Mouse (Mus musculus): Measurements from ENCODE around the gene Atg14. TPM values are rescaled to one million over a fixed set of nuclear protein-coding genes. Genes with fewer than 3 reads are reported as not detected.
A peak's percentile ranks its signal among the peaks of the same experiment; 100 is the strongest.
"Not testable (repeated sequence)": the region's sequence is repeated elsewhere in the genome, so short reads cannot be mapped to it uniquely, and the experiment has no call there.

The Atg14 gene
- polyA plus RNA-seq, 1 experiment: 16.0 TPM

DNA sequence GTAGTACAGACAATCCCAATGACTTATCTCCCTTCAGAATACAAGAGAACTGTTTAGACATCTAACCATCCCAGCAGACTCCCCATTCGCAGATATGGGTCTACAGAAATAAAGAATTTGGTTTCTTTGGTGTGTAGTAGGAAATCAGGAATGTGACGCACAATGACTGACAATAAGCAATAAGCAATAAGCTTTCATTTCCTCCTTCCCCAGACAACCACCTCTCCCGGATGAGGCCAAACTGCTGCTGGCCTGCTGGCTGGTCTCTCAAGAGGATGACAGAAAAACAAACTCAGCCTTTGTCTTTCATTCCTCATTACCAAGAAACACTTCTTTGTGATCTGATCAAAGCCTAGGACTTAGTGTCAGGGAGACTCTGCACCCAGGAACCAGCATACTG is 28.2 kb downstream of the Atg14 start:
- no peaks in the 10 kb centered on the region for H3K27me3 ChIP-seq (ENCODE audit: control insufficient read depth, insufficient read depth, low read length)
- no peak for DNase-seq
- no peak overlapping the region for H3K4me3 ChIP-seq (replicated peaks; ENCODE audit: insufficient read depth, low read depth, low read length)
- 94% methylated on average over 3 of the region's 3 CpGs for WGBS
- H3K27ac ChIP-seq (ENCODE audit: insufficient read depth, low read length): no peak overlapping the region
- TF ChIP-seq POLR2A (IDR thresholded peaks at IDR 0.05; ENCODE audit: borderline replicate concordance, insufficient read depth, low read length) (no peak), CTCF (IDR thresholded peaks at IDR 0.05; ENCODE audit: borderline replicate concordance, insufficient read depth, low read depth, low read length) (no peak)
- no peaks in the 10 kb centered on the region for H3K4me1 ChIP-seq (ENCODE audit: control insufficient read depth, insufficient read depth, low read length)

GRCm38 (mm10) chr14:47541325-47541948 is 29.0 kb downstream of the Atg14 start:
- no peak overlapping the region for H3K27ac ChIP-seq (ENCODE audit: insufficient read depth, low read length)
- DNase-seq: no peak
- H3K4me1 ChIP-seq (ENCODE audit: control insufficient read depth, insufficient read depth, low read length): no peaks in the 10 kb centered on the region
- 90% methylated on average over 10 of the region's 10 CpGs for WGBS
- no peak overlapping the region for H3K4me3 ChIP-seq (replicated peaks; ENCODE audit: insufficient read depth, low read depth, low read length)
- TF ChIP-seq POLR2A (IDR thresholded peaks at IDR 0.05; ENCODE audit: borderline replicate concordance, insufficient read depth, low read length): no peak
- no peak for TF ChIP-seq CTCF (IDR thresholded peaks at IDR 0.05; ENCODE audit: borderline replicate concordance, insufficient read depth, low read depth, low read length)
- no peaks in the 10 kb centered on the region for H3K27me3 ChIP-seq (ENCODE audit: control insufficient read depth, insufficient read depth, low read length)

DNA sequence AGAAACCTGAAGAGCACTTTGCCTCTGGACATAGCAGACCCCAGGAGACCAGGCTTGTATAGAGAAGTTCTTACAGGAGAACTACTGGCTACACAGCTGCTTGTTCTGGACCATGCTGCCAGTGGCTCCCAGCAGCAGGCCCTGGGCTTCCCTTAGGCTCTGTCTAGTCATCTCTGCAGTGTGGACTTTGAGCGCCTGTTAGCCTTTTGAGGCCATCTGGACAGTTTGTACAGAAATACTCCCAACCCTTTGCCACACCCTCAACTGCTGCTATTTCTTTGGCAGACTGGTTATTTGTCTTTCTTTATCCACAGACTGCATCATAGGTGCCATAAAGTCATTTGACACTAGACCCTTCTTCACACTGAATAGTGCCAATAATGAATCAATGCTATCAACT is 35.4 kb downstream of the Atg14 start:
- Histone ChIP-seq H3K27me3 (ENCODE audit: control insufficient read depth, insufficient read depth, low read length) (no peaks in the 10 kb centered on the region), H3K4me1 (ENCODE audit: control insufficient read depth, insufficient read depth, low read length) (no peaks in the 10 kb centered on the region), H3K27ac (ENCODE audit: insufficient read depth, low read length) (no peak overlapping the region), H3K4me3 (replicated peaks; ENCODE audit: insufficient read depth, low read depth, low read length) (no peak overlapping the region)
- 45% methylated on average over 1 of the region's 1 CpGs for WGBS
- DNase-seq: no peak
- TF ChIP-seq POLR2A (IDR thresholded peaks at IDR 0.05; ENCODE audit: borderline replicate concordance, insufficient read depth, low read length) (no peak), CTCF (IDR thresholded peaks at IDR 0.05; ENCODE audit: borderline replicate concordance, insufficient read depth, low read depth, low read length) (no peak)

- DNase-seq: no peak
- TF ChIP-seq POLR2A (IDR thresholded peaks at IDR 0.05; ENCODE audit: borderline replicate concordance, insufficient read depth, low read length) (no peak), CTCF (IDR thresholded peaks at IDR 0.05; ENCODE audit: borderline replicate concordance, insufficient read depth, low read depth, low read length) (no peak)
- H3K4me1 ChIP-seq (ENCODE audit: control insufficient read depth, insufficient read depth, low read length): no peaks in the 10 kb centered on the region
- no peak overlapping the region for H3K4me3 ChIP-seq (replicated peaks; ENCODE audit: insufficient read depth, low read depth, low read length)
- no peak overlapping the region for H3K27ac ChIP-seq (ENCODE audit: insufficient read depth, low read length)
- 70% methylated on average over 5 of the region's 5 CpGs for WGBS
- H3K27me3 ChIP-seq (ENCODE audit: control insufficient read depth, insufficient read depth, low read length): no peaks in the 10 kb centered on the region
Observed at GRCm38 (mm10) chr14:47534176-47534525, 36.3 kb downstream of the Atg14 start.

DNA sequence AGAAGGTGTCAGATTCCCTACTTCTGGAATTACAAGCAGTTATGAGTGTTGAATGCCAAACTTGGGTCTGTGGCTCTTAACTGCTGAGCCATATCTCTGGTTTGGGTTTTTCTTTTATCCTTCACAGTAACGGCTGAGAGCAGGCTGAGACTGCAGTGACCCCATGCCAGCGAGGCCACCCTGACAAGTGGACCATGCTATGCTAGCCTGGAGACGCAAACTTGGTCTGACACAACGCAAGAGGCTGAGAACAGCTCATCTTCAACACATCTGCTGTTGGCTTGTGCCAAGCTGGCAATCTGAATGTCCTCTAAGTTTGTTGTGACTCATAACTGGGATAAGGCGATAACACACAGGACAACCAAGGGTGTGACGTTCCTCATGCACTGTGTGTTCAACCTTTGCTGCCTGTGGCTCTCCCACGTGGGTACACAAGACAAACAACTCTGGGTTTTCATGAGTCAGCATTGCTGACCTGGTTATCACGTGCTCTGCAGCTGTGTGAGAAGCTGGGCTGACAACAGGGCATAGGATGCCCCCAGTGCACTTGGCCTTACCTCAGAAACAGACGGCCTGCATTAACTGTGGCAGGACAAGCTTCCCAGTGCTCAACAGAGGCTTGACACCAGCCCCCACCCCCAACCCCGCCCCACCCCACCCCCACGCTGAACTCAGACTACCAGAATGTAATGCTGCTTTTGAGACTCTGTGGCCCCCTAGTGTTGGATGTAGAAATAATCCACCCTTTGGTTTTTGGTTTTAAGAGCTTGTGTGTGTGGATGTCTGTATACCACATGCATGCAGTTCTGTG is 36.9 kb downstream of the Atg14 start:
- Histone ChIP-seq H3K4me1 (ENCODE audit: control insufficient read depth, insufficient read depth, low read length) (no peaks in the 10 kb centered on the region), H3K4me3 (replicated peaks; ENCODE audit: insufficient read depth, low read depth, low read length) (no peak overlapping the region), H3K27ac (ENCODE audit: insufficient read depth, low read length) (no peak overlapping the region), H3K27me3 (ENCODE audit: control insufficient read depth, insufficient read depth, low read length) (no peaks in the 10 kb centered on the region)
- peak in 1 of 2 experiments; percentile 33 for DNase-seq
- no peak for TF ChIP-seq POLR2A (IDR thresholded peaks at IDR 0.05; ENCODE audit: borderline replicate concordance, insufficient read depth, low read length)
- TF ChIP-seq CTCF (IDR thresholded peaks at IDR 0.05; ENCODE audit: borderline replicate concordance, insufficient read depth, low read depth, low read length): peak; percentile 15; the same call in 1 of the 2 replicates
- 19% methylated on average over 11 of the region's 11 CpGs for WGBS

- TF ChIP-seq POLR2A (IDR thresholded peaks at IDR 0.05; ENCODE audit: borderline replicate concordance, insufficient read depth, low read length) (no peak), CTCF (IDR thresholded peaks at IDR 0.05; ENCODE audit: borderline replicate concordance, insufficient read depth, low read depth, low read length) (no peak)
- Histone ChIP-seq H3K4me3 (replicated peaks; ENCODE audit: insufficient read depth, low read depth, low read length) (no peak overlapping the region), H3K27ac (ENCODE audit: insufficient read depth, low read length) (no peak overlapping the region), H3K27me3 (ENCODE audit: control insufficient read depth, insufficient read depth, low read length) (no peaks in the 10 kb centered on the region), H3K4me1 (ENCODE audit: control insufficient read depth, insufficient read depth, low read length) (no peaks in the 10 kb centered on the region)
- WGBS: 71% methylated on average over 1 of the region's 1 CpGs
- DNase-seq: no peak
Observed at GRCm38 (mm10) chr14:47532496-47532895, 38.0 kb downstream of the Atg14 start.

GRCm38 (mm10) chr14:47529592-47529991 is 40.9 kb downstream of the Atg14 start:
- DNase-seq; H3K27ac ChIP-seq (ENCODE audit: insufficient read depth, low read length): not testable (repeated sequence)
- WGBS: 91% methylated on average over 12 of the region's 12 CpGs

GRCm38 (mm10) chr14:47529019-47529418 is 41.4 kb downstream of the Atg14 start:
- H3K27me3 ChIP-seq (ENCODE audit: control insufficient read depth, insufficient read depth, low read length): no peaks in the 10 kb centered on the region
- H3K27ac ChIP-seq (ENCODE audit: insufficient read depth, low read length): no peak overlapping the region
- H3K4me1 ChIP-seq (ENCODE audit: control insufficient read depth, insufficient read depth, low read length): peaks cover 3% of the 10 kb centered on the region; the same call in 1 of the 2 replicates
- peak; percentile 56 to 77 for DNase-seq
- WGBS: 29% methylated on average over 8 of the region's 8 CpGs
- no peak overlapping the region for H3K4me3 ChIP-seq (replicated peaks; ENCODE audit: insufficient read depth, low read depth, low read length)
- TF ChIP-seq POLR2A (IDR thresholded peaks at IDR 0.05; ENCODE audit: borderline replicate concordance, insufficient read depth, low read length) (no peak), CTCF (IDR thresholded peaks at IDR 0.05; ENCODE audit: borderline replicate concordance, insufficient read depth, low read depth, low read length) (peak; percentile 68; the same call in 1 of the 2 replicates)

More at GRCm38 (mm10) chr14:47529592-47529991, 40.9 kb downstream of the Atg14 start:
- not testable (repeated sequence) for H3K4me1 ChIP-seq (ENCODE audit: control insufficient read depth, insufficient read depth, low read length); H3K4me3 ChIP-seq (replicated peaks; ENCODE audit: insufficient read depth, low read depth, low read length); H3K27me3 ChIP-seq (ENCODE audit: control insufficient read depth, insufficient read depth, low read length)

All from cerebellum, adult 2 months (tissue).